Mouse (Mus musculus): ENCODE measurements at regions not wholly inside any gene's neighbourhood (a gene's known extent, or its start where the extent isn't known, plus 50 kb on each side); places are given as distances from the start of the nearest gene placed in this dataset.

DNA sequence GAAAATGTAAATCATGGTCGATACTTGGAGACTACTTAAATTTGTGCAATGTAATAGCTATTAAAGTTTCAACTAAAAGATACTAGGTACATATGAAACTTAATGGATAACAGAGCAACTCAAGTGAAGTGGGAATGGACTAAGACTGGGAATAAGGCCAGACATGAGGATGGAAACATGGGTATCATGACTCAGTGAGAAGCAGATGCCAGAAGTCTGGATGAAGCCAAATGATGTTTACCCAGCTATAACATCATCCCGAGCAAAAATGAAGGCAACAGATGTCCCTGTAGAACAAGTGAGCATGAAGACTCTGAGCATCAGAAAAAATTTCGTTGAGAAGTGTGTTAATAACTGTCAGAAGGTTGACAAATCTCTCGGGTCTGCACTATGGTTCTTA is 169.7 kb downstream of the Cenpw start:
- WGBS = 61% methylated on average over 4 of the region's 4 CpGs
- no peaks in the 10 kb centered on the region for H3K36me3 ChIP-seq (ENCODE audit: insufficient read depth)
- no peaks in the 10 kb centered on the region for H3K4me1 ChIP-seq (ENCODE audit: insufficient read depth)
- no peaks in the 10 kb centered on the region for H3K9me3 ChIP-seq (ENCODE audit: low read length)
- no peaks in the 10 kb centered on the region for H3K27me3 ChIP-seq (ENCODE audit: insufficient read depth, low read length)
- H3K4me3 ChIP-seq (ENCODE audit: low read depth, low read length) = no peak overlapping the region
- ATAC-seq = 0 out of 2 replicates have a peak, but pooled peaks have one; percentile 16
- peak; percentile 2 for DNase-seq
- no peak overlapping the region for H3K4me2 ChIP-seq (ENCODE audit: low read depth)
- H3K9ac ChIP-seq = no peak overlapping the region
- no peak for TF ChIP-seq CTCF (IDR thresholded peaks at IDR 0.05; ENCODE audit: low read depth)
- H3K27ac ChIP-seq (ENCODE audit: low read depth, low read length) = no peak overlapping the region

DNA sequence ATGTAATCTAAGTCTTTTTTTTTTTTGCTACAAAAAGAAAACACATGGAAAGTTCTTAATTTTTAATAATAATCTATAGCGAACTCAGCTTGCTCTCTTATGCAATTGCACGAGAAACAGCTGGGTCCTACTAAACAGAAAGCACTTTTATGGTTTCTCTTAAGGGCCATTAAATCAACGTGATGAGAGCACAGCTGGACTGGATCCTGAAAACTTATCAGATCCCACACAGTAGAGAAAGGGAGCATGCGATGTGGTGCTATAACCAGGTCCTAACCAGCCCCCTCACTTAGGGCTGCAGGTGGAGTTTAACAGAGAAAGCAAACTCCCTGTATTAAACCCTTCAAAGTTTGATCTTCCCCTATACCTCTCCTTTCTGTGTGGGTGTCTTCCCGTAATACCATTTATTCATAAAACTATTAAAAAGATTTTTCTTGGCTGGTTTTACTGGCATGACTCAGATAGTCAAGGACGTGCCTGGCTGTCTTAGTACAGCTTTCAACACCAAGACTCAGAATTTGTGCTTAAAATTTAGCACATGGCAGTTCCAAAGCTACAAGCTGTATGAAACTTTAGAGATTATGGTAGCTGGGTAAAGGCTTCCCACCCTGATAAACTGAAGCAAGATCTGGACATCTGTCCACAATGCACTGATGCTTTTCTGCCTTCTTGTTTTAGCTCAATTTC is 197.3 kb downstream of the Cenpw start:
- no peak for TF ChIP-seq CTCF (IDR thresholded peaks at IDR 0.05; ENCODE audit: low read depth)
- no peak for DNase-seq
- Histone ChIP-seq H3K4me3 (ENCODE audit: low read depth, low read length) (no peak overlapping the region), H3K4me2 (ENCODE audit: low read depth) (no peak overlapping the region), H3K27me3 (ENCODE audit: insufficient read depth, low read length) (no peaks in the 10 kb centered on the region), H3K4me1 (ENCODE audit: insufficient read depth) (no peaks in the 10 kb centered on the region), H3K9me3 (ENCODE audit: low read length) (no peaks in the 10 kb centered on the region), H3K36me3 (ENCODE audit: insufficient read depth) (no peaks in the 10 kb centered on the region), H3K9ac (no peak overlapping the region), H3K27ac (ENCODE audit: low read depth, low read length) (no peak overlapping the region)
- 74% methylated on average over 6 of the region's 6 CpGs for WGBS
- no peak for ATAC-seq

DNA sequence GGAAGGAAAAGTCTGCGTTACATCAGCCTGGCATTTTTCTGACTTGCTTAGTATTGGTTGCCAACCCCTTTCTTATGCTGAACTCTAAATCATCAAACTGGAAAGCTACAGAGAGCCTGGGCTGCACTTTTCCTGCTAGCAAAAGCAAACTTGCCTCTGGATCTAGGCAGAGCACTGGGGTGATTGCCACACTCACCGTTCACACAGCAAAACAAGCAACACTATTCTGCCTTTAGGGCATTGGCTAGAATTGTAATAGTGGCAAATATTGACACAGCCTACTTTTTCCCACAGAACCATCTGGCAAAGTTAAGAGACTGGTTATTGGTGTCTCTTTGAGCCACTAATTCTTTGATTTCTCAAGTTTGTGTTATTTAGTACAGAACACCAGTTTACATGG is 199.5 kb downstream of the Cenpw start:
- Histone ChIP-seq H3K27ac (ENCODE audit: low read depth, low read length) (no peak overlapping the region), H3K27me3 (ENCODE audit: insufficient read depth, low read length) (no peaks in the 10 kb centered on the region), H3K9me3 (ENCODE audit: low read length) (no peaks in the 10 kb centered on the region), H3K4me1 (ENCODE audit: insufficient read depth) (no peaks in the 10 kb centered on the region), H3K36me3 (ENCODE audit: insufficient read depth) (no peaks in the 10 kb centered on the region), H3K9ac (no peak overlapping the region), H3K4me2 (ENCODE audit: low read depth) (no peak overlapping the region), H3K4me3 (ENCODE audit: low read depth, low read length) (no peak overlapping the region)
- no peak for TF ChIP-seq CTCF (IDR thresholded peaks at IDR 0.05; ENCODE audit: low read depth)
- WGBS = 60% methylated on average over 2 of the region's 2 CpGs
- ATAC-seq (no peak), DNase-seq (no peak)

DNA sequence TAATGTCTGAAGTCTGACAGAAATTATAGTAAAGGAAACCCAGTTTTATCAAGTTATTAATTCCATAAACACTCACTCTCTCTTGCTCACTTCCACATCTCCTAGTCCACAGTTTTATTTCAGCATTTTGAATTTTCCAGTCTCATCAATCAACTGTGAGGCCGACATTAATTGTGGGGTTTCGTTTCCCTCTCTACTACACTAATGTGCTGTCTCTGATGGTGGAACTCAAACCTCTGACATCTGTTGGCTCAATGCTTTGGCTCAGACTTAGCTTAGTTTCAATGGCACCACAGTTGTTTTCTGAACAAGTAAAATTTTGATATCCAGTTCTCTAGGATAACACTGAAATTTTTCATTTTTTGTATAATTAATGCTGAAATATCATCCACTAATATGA is 218.8 kb downstream of the Cenpw start:
- WGBS = 82% methylated on average over 2 of the region's 2 CpGs
- Histone ChIP-seq H3K4me1 (ENCODE audit: insufficient read depth) (no peaks in the 10 kb centered on the region), H3K27me3 (ENCODE audit: insufficient read depth, low read length) (no peaks in the 10 kb centered on the region), H3K4me2 (ENCODE audit: low read depth) (no peak overlapping the region), H3K9ac (no peak overlapping the region), H3K9me3 (ENCODE audit: low read length) (no peaks in the 10 kb centered on the region), H3K36me3 (ENCODE audit: insufficient read depth) (no peaks in the 10 kb centered on the region), H3K27ac (ENCODE audit: low read depth, low read length) (no peak overlapping the region), H3K4me3 (ENCODE audit: low read depth, low read length) (no peak overlapping the region)
- no peak for DNase-seq
- no peak for TF ChIP-seq CTCF (IDR thresholded peaks at IDR 0.05; ENCODE audit: low read depth)
- ATAC-seq = no peak
